Mouse (Mus musculus): ENCODE data around the gene Slc28a1.
"Not testable (repeated sequence)": the region's sequence is repeated elsewhere in the genome, so short reads cannot be mapped to it uniquely, and the experiment has no call there.

Gene Slc28a1

GRCm38 (mm10) chr7:81173931-81174330 lies 59.3 kb downstream of the Slc28a1 start:
- DNase-seq, result no peak

GRCm38 (mm10) chr7:81174654-81175053 lies 60.1 kb downstream of the Slc28a1 start:
- DNase-seq, result no peak

GRCm38 (mm10) chr7:81176187-81176769 lies 61.7 kb downstream of the Slc28a1 start:
- DNase-seq, result no peak

GRCm38 (mm10) chr7:81179494-81179893 lies 64.9 kb downstream of the Slc28a1 start:
- DNase-seq, result no peak

GRCm38 (mm10) chr7:81182492-81183175 lies 68.0 kb downstream of the Slc28a1 start:
- DNase-seq, result no peak

- DNase-seq, result no peak
Observed at GRCm38 (mm10) chr7:81183181-81183580, 68.6 kb downstream of the Slc28a1 start.

GRCm38 (mm10) chr7:81184136-81184535 lies 69.5 kb downstream of the Slc28a1 start:
- no peak for DNase-seq

- DNase-seq, result no peak
Observed at GRCm38 (mm10) chr7:81184651-81185050, 70.1 kb downstream of the Slc28a1 start.

GRCm38 (mm10) chr7:81186036-81186435 lies 71.4 kb downstream of the Slc28a1 start:
- DNase-seq, result peak; percentile 59

GRCm38 (mm10) chr7:81189180-81189579 lies 74.6 kb downstream of the Slc28a1 start:
- no peak for DNase-seq

GRCm38 (mm10) chr7:81195509-81195908 lies 80.9 kb downstream of the Slc28a1 start:
- no peak for DNase-seq

GRCm38 (mm10) chr7:81196796-81197195 lies 82.2 kb downstream of the Slc28a1 start:
- DNase-seq, result no peak

- DNase-seq, result no peak
Observed at GRCm38 (mm10) chr7:81198538-81198937, 83.9 kb downstream of the Slc28a1 start.

GRCm38 (mm10) chr7:81199109-81199508 lies 84.5 kb downstream of the Slc28a1 start:
- no peak for DNase-seq

GRCm38 (mm10) chr7:81199757-81200156 lies 85.2 kb downstream of the Slc28a1 start:
- no peak for DNase-seq

- DNase-seq, result no peak
Observed at GRCm38 (mm10) chr7:81202389-81202788, 87.8 kb downstream of the Slc28a1 start.

- DNase-seq, result not testable (repeated sequence)
Observed at GRCm38 (mm10) chr7:81203576-81203975, 89.0 kb downstream of the Slc28a1 start.

GRCm38 (mm10) chr7:81208944-81209343 lies 94.3 kb downstream of the Slc28a1 start:
- peak; percentile 84 for DNase-seq

GRCm38 (mm10) chr7:81209979-81210685 lies 95.5 kb downstream of the Slc28a1 start:
- no peak for DNase-seq

GRCm38 (mm10) chr7:81211760-81212159 lies 97.2 kb downstream of the Slc28a1 start:
- DNase-seq, result peak; percentile 75

- DNase-seq, result peak; percentile 90
Observed at GRCm38 (mm10) chr7:81212261-81212681, 97.7 kb downstream of the Slc28a1 start.

GRCm38 (mm10) chr7:81212697-81213346 lies 98.2 kb downstream of the Slc28a1 start:
- DNase-seq, result peak; percentile 99
